Mouse (Mus musculus): ENCODE measurements around the gene Slc1a5. TPM values are rescaled to one million over a fixed set of nuclear protein-coding genes. Genes with fewer than 3 reads are reported as not detected.
A peak's percentile ranks its signal among the peaks of the same experiment; 100 is the strongest.

Slc1a5 gene
- polyA plus RNA-seq, 1 experiment from 2014 or later = 48.3 TPM

GRCm38 (mm10) chr7:16761005-16761481 lies 20.1 kb upstream of the Slc1a5 start:
- Histone ChIP-seq H3K9me3 (replicated peaks) (no peaks in the 10 kb centered on the region), H3K27ac (peak overlapping the region; percentile 77), H3K27me3 (ENCODE audit: low read depth, poor library complexity, severe bottlenecking) (no peaks in the 10 kb centered on the region), H3K4me1 (peaks cover 27% of the 10 kb centered on the region), H3K36me3 (no peaks in the 10 kb centered on the region), H3K4me3 (no peak overlapping the region)
- WGBS = 53% methylated on average over 9 of the region's 10 CpGs
- no peak for DNase-seq (ENCODE audit: low spot score)

DNA sequence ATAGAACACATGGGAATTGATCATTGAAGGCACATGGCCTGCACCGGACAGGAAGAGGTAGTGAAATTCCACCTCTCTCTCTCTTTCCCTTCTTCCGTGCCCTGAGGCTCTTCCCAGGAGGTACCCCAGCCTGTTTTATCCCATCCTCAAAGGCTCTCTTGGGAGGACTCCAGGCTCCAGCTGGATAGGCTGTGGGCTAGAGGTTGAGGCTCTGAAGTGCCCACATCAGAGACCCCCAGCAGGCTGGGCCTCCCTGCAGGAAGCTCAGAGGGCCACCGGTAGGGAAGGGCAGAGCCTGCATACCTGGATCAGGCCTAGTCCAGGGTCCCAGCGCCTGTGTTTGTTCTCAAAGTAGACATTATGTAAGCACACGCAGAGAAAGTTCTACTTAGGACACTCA lies 19.5 kb upstream of the Slc1a5 start:
- WGBS = 57% methylated on average over 5 of the region's 5 CpGs
- no peak overlapping the region for H3K4me3 ChIP-seq
- peaks cover 33% of the 10 kb centered on the region for H3K4me1 ChIP-seq
- no peaks in the 10 kb centered on the region for H3K27me3 ChIP-seq (ENCODE audit: low read depth, poor library complexity, severe bottlenecking)
- no peak for DNase-seq (ENCODE audit: low spot score)
- no peaks in the 10 kb centered on the region for H3K36me3 ChIP-seq
- no peaks in the 10 kb centered on the region for H3K9me3 ChIP-seq (replicated peaks)
- H3K27ac ChIP-seq = peak overlapping the region; percentile 77; the same call in 1 of the 2 replicates

DNA sequence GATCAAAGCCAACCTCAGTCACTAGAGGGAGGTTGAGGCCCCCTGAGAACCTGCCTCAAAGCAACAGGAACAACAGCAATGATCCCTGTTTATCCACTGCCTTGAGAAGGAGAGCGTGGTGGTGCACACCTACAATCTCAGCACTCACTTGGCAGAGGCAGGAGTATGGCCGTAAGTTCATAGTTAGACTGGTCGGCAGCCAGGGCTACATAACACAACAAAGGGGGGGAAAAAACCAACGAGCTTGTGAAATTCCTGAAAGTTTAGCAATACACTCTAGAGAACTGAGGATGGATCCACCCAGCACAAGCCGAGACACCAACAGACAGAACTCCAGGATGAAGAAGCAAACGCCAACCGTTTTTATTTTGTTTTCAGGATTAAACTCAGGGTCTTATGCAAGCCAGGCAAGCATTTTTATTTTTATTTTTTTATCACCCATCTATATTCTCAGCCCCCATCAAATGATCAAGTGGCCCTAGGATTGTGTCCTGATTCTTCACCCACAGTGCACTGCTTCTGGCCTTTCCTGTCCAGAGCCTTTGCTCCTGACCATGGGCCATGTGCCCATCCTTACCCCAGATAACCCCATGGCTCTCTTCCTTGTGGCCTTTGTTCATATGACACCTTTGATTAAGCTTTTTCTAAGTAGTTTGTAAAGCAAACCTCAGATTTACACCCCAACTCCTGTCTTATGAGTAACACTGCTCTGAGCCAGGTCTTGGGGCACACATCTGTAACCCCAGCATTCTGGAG lies 17.5 kb upstream of the Slc1a5 start:
- no peak for DNase-seq (ENCODE audit: low spot score)
- H3K4me3 ChIP-seq = no peak overlapping the region
- peaks cover 37% of the 10 kb centered on the region for H3K4me1 ChIP-seq
- no peak overlapping the region for H3K27ac ChIP-seq
- H3K36me3 ChIP-seq = no peaks in the 10 kb centered on the region
- WGBS = 92% methylated on average over 7 of the region's 7 CpGs
- H3K9me3 ChIP-seq (replicated peaks) = no peaks in the 10 kb centered on the region
- H3K27me3 ChIP-seq (ENCODE audit: low read depth, poor library complexity, severe bottlenecking) = no peaks in the 10 kb centered on the region

DNA sequence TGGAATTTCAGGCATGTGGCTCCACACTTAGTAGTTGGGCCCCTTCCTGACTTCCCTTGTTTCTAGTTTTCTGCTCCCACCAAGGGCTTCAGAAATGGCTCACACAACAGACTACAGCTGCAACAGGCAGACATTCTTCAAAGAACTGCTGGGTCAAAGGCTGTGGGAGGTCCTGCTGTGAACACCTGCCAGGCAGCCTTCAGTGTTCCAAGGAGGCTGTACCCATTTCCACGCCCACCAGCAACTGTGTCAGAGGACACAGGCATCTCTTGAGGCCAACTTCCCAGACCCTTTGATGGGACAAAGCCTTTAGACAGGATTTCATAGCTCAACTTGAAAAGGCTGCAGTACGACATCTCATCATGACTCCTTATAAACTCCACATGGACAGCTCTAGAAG lies 14.7 kb upstream of the Slc1a5 start:
- H3K4me3 ChIP-seq = no peak overlapping the region
- no peaks in the 10 kb centered on the region for H3K36me3 ChIP-seq
- no peaks in the 10 kb centered on the region for H3K27me3 ChIP-seq (ENCODE audit: low read depth, poor library complexity, severe bottlenecking)
- WGBS = 60% methylated on average over 2 of the region's 2 CpGs
- no peaks in the 10 kb centered on the region for H3K9me3 ChIP-seq (replicated peaks)
- peaks cover 20% of the 10 kb centered on the region for H3K4me1 ChIP-seq
- H3K27ac ChIP-seq = 0 out of 2 replicates have a peak overlapping the region, but pooled peaks have one; percentile 7
- DNase-seq (ENCODE audit: low spot score) = no peak

DNA sequence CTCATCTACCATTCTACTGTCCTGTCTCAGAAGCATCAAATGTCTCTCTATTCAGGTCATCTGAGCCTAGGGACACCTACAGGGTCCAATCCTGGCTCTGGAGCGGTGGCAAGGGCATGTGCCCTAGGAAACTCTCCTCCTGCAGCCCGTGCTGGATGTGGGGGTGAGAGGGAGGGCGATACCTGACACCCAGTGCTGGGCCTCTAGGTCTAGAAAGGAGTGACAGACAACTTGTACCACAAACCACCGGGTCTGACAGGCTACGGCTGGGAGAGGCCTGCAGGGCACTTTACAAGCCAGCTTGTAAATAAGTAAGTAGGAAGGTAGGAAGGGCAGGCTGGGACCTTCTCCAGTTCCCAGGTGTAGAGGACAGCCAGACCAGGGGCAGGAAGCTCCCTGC lies 5.3 kb upstream of the Slc1a5 start:
- H3K27ac ChIP-seq = no peak overlapping the region
- peaks cover 4% of the 10 kb centered on the region; the same call in 1 of the 2 replicates for H3K9me3 ChIP-seq (replicated peaks)
- no peaks in the 10 kb centered on the region for H3K36me3 ChIP-seq
- no peak overlapping the region for H3K4me3 ChIP-seq
- no peaks in the 10 kb centered on the region for H3K27me3 ChIP-seq (ENCODE audit: low read depth, poor library complexity, severe bottlenecking)
- H3K4me1 ChIP-seq = peaks cover 8% of the 10 kb centered on the region
- DNase-seq (ENCODE audit: low spot score) = no peak
- WGBS = 43% methylated on average over 5 of the region's 5 CpGs

- DNase-seq (ENCODE audit: low spot score) = no peak
- H3K4me1 ChIP-seq = peaks cover 45% of the 10 kb centered on the region
- 0 out of 2 replicates have a peak, but pooled peaks cover 4% of the 10 kb centered on the region for H3K36me3 ChIP-seq
- WGBS = 78% methylated on average over 5 of the region's 5 CpGs
- no peaks in the 10 kb centered on the region for H3K27me3 ChIP-seq (ENCODE audit: low read depth, poor library complexity, severe bottlenecking)
- peaks cover 4% of the 10 kb centered on the region; the same call in 1 of the 2 replicates for H3K9me3 ChIP-seq (replicated peaks)
- 0 out of 2 replicates have a peak overlapping the region, but pooled peaks have one; percentile 19 for H3K27ac ChIP-seq
- 0 out of 2 replicates have a peak overlapping the region, but pooled peaks have one; percentile 85 for H3K4me3 ChIP-seq
These were observed 1.1 kb upstream of the Slc1a5 start for GRCm38 (mm10) chr7:16780076-16780475.

DNA sequence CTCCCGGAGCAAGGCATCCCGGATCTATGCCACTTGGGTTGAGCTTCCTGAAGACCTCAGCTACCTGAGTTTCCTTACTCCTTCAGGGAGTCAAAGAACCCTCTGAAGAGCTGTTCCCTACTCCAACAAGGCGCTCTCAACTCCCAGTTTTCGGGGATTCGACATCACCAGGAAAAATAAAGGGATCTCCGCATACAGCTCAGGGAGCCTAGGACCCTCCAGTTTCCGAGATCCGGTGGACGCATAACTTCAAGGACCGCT lies 345 bp downstream of the Slc1a5 start:
- peaks cover 4% of the 10 kb centered on the region; the same call in 1 of the 2 replicates for H3K9me3 ChIP-seq (replicated peaks)
- peak overlapping the region; percentile 85 for H3K4me3 ChIP-seq
- WGBS = 0% methylated on average over 10 of the region's 10 CpGs
- no peak for DNase-seq (ENCODE audit: low spot score)
- no peaks in the 10 kb centered on the region for H3K27me3 ChIP-seq (ENCODE audit: low read depth, poor library complexity, severe bottlenecking)
- H3K36me3 ChIP-seq = peaks cover 15% of the 10 kb centered on the region
- H3K4me1 ChIP-seq = peaks cover 45% of the 10 kb centered on the region
- peak overlapping the region; percentile 81 for H3K27ac ChIP-seq

DNA sequence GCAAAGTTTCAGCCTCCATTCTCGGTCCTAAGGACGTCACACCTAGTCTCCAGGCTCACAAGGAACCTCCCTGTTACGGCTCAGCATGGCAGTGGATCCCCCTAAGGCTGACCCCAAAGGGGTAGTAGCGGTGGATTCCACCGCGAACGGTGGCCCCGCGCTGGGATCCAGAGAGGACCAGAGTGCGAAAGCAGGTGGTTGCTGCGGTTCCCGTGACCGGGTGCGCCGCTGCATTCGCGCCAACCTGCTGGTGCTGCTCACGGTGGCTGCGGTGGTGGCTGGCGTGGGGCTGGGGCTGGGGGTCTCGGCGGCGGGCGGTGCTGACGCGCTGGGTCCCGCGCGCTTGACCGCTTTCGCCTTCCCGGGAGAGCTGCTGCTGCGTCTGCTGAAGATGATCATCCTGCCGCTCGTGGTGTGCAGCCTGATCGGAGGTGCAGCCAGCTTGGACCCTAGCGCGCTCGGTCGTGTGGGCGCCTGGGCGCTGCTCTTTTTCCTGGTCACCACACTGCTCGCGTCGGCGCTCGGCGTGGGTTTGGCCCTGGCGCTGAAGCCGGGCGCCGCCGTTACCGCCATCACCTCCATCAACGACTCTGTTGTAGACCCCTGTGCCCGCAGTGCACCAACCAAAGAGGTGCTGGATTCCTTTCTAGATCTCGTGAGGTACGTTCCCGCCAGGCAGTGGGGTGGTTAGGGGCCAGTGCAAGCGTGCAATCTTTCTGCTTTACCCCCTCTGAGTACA lies 845 bp downstream of the Slc1a5 start:
- H3K27ac ChIP-seq = peak overlapping the region; percentile 81
- peaks cover 20% of the 10 kb centered on the region for H3K36me3 ChIP-seq
- WGBS = under 1% methylated on average over 60 of the region's 60 CpGs
- peaks cover 4% of the 10 kb centered on the region; the same call in 1 of the 2 replicates for H3K9me3 ChIP-seq (replicated peaks)
- no peaks in the 10 kb centered on the region for H3K27me3 ChIP-seq (ENCODE audit: low read depth, poor library complexity, severe bottlenecking)
- peak overlapping the region; percentile 85 for H3K4me3 ChIP-seq
- peak; percentile 70 for DNase-seq (ENCODE audit: low spot score)
- peaks cover 45% of the 10 kb centered on the region for H3K4me1 ChIP-seq

GRCm38 (mm10) chr7:16782555-16783125 lies 1.5 kb downstream of the Slc1a5 start:
- peak overlapping the region; percentile 85 for H3K4me3 ChIP-seq
- peaks cover 45% of the 10 kb centered on the region for H3K4me1 ChIP-seq
- H3K27me3 ChIP-seq (ENCODE audit: low read depth, poor library complexity, severe bottlenecking) = no peaks in the 10 kb centered on the region
- H3K9me3 ChIP-seq (replicated peaks) = peaks cover 2% of the 10 kb centered on the region; the same call in 1 of the 2 replicates
- no peak for DNase-seq (ENCODE audit: low spot score)
- peak overlapping the region; percentile 81 for H3K27ac ChIP-seq
- H3K36me3 ChIP-seq = peaks cover 25% of the 10 kb centered on the region
- 4% methylated on average over 11 of the region's 11 CpGs for WGBS

GRCm38 (mm10) chr7:16783224-16783688 lies 2.1 kb downstream of the Slc1a5 start:
- DNase-seq (ENCODE audit: low spot score) = no peak
- peaks cover 45% of the 10 kb centered on the region for H3K4me1 ChIP-seq
- peak overlapping the region; percentile 85 for H3K4me3 ChIP-seq
- H3K36me3 ChIP-seq = peaks cover 31% of the 10 kb centered on the region
- H3K27me3 ChIP-seq (ENCODE audit: low read depth, poor library complexity, severe bottlenecking) = no peaks in the 10 kb centered on the region
- no peaks in the 10 kb centered on the region for H3K9me3 ChIP-seq (replicated peaks)
- 14% methylated on average over 10 of the region's 10 CpGs for WGBS
- peak overlapping the region; percentile 81 for H3K27ac ChIP-seq

DNA sequence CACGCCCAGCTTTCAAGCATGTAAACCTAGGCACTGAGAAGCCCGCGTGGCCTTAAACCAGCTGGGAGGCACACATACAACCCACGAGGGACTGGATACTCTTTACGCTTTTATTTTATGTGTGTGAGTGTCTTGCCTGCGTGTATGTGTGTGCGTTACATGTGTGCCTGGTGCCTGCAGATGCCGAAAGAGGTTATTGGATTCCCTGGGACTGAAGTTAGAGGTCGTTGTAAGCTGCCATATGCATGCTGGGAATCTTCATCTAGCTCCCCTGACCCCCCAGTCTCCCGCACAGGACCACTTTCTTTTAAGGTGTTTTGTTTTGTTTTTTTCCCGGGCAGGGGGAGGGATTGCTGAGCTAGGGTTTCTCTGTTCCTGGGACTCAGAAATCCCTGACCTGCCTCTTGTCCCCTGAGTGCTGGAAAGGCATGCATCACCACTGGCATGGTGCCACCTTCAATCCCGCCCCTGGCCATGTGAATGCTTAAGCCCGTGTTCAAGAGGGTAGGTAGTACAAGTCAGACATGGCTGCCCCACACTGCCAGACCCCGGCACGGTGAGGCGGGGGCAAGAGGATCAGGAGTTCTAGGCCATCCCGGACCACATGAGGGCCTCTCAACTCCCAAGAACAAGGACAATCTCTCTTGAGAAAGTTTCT lies 2.7 kb downstream of the Slc1a5 start:
- 54% methylated on average over 17 of the region's 17 CpGs for WGBS
- no peak for DNase-seq (ENCODE audit: low spot score)
- Histone ChIP-seq H3K27ac (peak overlapping the region; percentile 81), H3K9me3 (replicated peaks) (no peaks in the 10 kb centered on the region), H3K4me3 (peak overlapping the region; percentile 85), H3K36me3 (peaks cover 37% of the 10 kb centered on the region), H3K27me3 (ENCODE audit: low read depth, poor library complexity, severe bottlenecking) (no peaks in the 10 kb centered on the region), H3K4me1 (peaks cover 45% of the 10 kb centered on the region)

GRCm38 (mm10) chr7:16784498-16784976 lies 3.4 kb downstream of the Slc1a5 start:
- Histone ChIP-seq H3K27ac (peak overlapping the region; percentile 81; the same call in 1 of the 2 replicates), H3K9me3 (replicated peaks) (no peaks in the 10 kb centered on the region), H3K27me3 (ENCODE audit: low read depth, poor library complexity, severe bottlenecking) (no peaks in the 10 kb centered on the region), H3K36me3 (peaks cover 43% of the 10 kb centered on the region), H3K4me1 (peaks cover 45% of the 10 kb centered on the region), H3K4me3 (peak overlapping the region; percentile 85; the same call in 1 of the 2 replicates)
- 76% methylated on average over 10 of the region's 10 CpGs for WGBS
- no peak for DNase-seq (ENCODE audit: low spot score)
